Mouse (Mus musculus) liver, postnatal 0 days (tissue): ENCODE measurements at regions not wholly inside any gene's neighbourhood (a gene's known extent, or its start where the extent isn't known, plus 50 kb on each side); places are given as distances from the start of the nearest gene placed in this dataset.

Experiments used
- CTCF ChIP-seq: sonication (generic); IDR thresholded peaks from 2 replicates; pipeline ENCODE4 v1.5.1; 2016; ENCODE audit warnings: antibody characterized with exemption, low read depth
- EP300 ChIP-seq: IDR thresholded peaks from 2 replicates; pipeline ENCODE4 v1.6.1; 2016; ENCODE audit warnings: antibody characterized with exemption, low read depth, mild to moderate bottlenecking

GRCm38 (mm10) chr17:47303600-47303999 lies 65.1 kb upstream of the Mrps10 start:
- TF ChIP-seq EP300 (0 out of 2 replicates have a peak, but pooled peaks have one; percentile 20), CTCF (no peak)
